Mouse (Mus musculus): ENCODE data around the gene Zfp414.

GRCm38 (mm10) chr17:33630171-33630895 is 1.4 kb downstream of the Zfp414 start:
- no peak for TF ChIP-seq CTCF (IDR thresholded peaks at IDR 0.05; ENCODE audit: extremely low read depth, insufficient read depth, insufficient read length, insufficient replicate concordance)
- TF ChIP-seq POLR2A (IDR thresholded peaks at IDR 0.05; ENCODE audit: low read depth, low read length) = no peak

All from spleen, adult 2 months (tissue).